Mouse (Mus musculus) heart, adult 2 months (tissue): ENCODE measurements at regions not wholly inside any gene's neighbourhood (a gene's known extent, or its start where the extent isn't known, plus 50 kb on each side); places are given as distances from the start of the nearest gene placed in this dataset.

ENCODE experiments used
- DNase-seq, 2 experiments: peaks; one replicate each; pipeline ENCODE4 v3.0.0; 2021
- H3K27ac ChIP-seq: fragments of 200-600 bp; 2 replicates; pipeline ENCODE4 v1.8.1; 2022
- H3K27me3 ChIP-seq: fragments of 200-500 bp; 2 replicates; pipeline ENCODE4 v1.6.1; 2012; ENCODE audit warnings: mild to moderate bottlenecking, low read length, inconsistent platforms, mixed read lengths; ENCODE audit not compliant: control insufficient read depth, insufficient read depth
- H3K36me3 ChIP-seq: fragments of 200-500 bp; 2 replicates; pipeline ENCODE4 v1.6.1; 2012; ENCODE audit warnings: low read length, inconsistent platforms; ENCODE audit not compliant: control insufficient read depth, insufficient read depth
- H3K4me1 ChIP-seq: fragments of 200-500 bp; 2 replicates; pipeline ENCODE4 v1.6.1; 2011; ENCODE audit warnings: low read length; ENCODE audit not compliant: control insufficient read depth, insufficient read depth
- H3K4me3 ChIP-seq: fragments of 200-600 bp; 2 replicates; pipeline ENCODE4 v1.8.1; 2022
- H3K79me2 ChIP-seq: fragments of 200-500 bp; replicated peaks from 2 replicates; pipeline ENCODE4 v1.6.1; 2012; ENCODE audit warnings: mild to moderate bottlenecking, inconsistent platforms, low read length, moderate library complexity, mixed read lengths; ENCODE audit not compliant: control insufficient read depth, insufficient read depth
- H3K9ac ChIP-seq: fragments of 200-500 bp; 2 replicates; pipeline ENCODE4 v1.6.1; 2012; ENCODE audit warnings: low read depth, mild to moderate bottlenecking, control low read depth, inconsistent platforms, low read length, mixed read lengths
- CTCF ChIP-seq: fragments of 200-600 bp; IDR thresholded peaks from 2 replicates; pipeline ENCODE4 v1.8.1; 2022; ENCODE audit warnings: antibody characterized with exemption, mild to moderate bottlenecking, moderate library complexity
- EP300 ChIP-seq: fragments of 200-500 bp; IDR thresholded peaks from 2 replicates; pipeline ENCODE4 v1.6.1; 2011; ENCODE audit warnings: low read depth, low read length, control low read depth; ENCODE audit not compliant: insufficient read depth
- POLR2A ChIP-seq: fragments of 200-500 bp; IDR thresholded peaks from 2 replicates; pipeline ENCODE4 v1.6.1; 2011; ENCODE audit warnings: mild to moderate bottlenecking, low read depth, low read length, control low read depth; ENCODE audit not compliant: insufficient read depth
- WGBS: fragments of 180-500 bp; shearing (Covaris S2); methylation state at CpG from one replicate; pipeline ENCODE4 v1.1.7; 2018; 5-methylcytosine and 5-hydroxymethylcytosine counted together
- intact Hi-C: fragments of 180-260 bp; cut with DNase I; formaldehyde crosslinking; loops from one replicate; pipeline ENCODE4 v1.15.1; 2025

DNA sequence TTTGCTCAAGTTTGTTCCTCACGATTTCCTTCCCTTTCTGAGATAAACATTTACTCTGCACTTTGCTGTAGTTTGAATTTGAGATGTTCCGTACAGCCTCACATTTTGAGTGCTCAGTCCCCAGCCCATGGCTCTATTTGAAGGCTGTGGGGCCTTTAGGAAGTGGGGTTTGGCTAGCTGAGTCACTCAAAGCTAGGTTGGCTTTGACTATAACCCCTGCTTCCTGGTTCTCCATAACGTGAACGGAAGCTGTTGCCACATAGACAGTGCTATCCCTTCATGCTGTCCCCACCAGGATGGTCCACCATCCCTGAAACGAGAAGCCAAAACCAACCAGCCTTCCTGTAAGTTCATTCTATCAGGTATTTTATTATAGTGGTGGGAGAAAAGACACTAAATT, 111.1 kb downstream of the Evx1 start:
- Histone ChIP-seq H3K36me3 (no peaks in the 10 kb centered on the region), H3K9ac (no peak overlapping the region), H3K79me2 (no peaks in the 10 kb centered on the region), H3K27ac (no peak overlapping the region), H3K4me3 (no peak overlapping the region), H3K27me3 (no peaks in the 10 kb centered on the region), H3K4me1 (no peaks in the 10 kb centered on the region; the same call in 1 of the 2 replicates)
- intact Hi-C loops, result no loop called here
- WGBS, result 69% methylated on average over 5 of the region's 5 CpGs
- no peak for TF ChIP-seq EP300
- TF ChIP-seq CTCF, result no peak
- no peak for TF ChIP-seq POLR2A
- DNase-seq, result no peak

DNA sequence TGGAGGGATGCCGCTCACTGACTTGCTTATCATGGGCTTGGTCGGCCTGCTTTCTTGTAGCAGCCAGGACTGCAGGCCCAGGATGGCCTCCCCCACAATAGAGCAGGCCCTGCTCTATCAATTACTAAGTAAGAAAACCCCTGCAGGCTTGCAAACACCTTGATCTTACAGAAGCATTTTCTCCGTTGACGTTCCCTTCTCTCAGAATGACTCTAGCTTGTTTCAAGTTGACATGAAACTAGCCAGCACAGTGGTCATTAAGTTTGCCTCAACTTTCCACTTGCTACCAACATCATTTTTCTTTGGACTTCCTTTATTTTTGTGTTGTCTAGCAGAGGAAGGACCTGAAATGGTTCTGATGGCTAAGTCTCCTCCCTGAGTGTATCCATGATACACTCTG, 111.8 kb downstream of the Evx1 start:
- no peak for DNase-seq
- Histone ChIP-seq H3K36me3 (no peaks in the 10 kb centered on the region), H3K27ac (no peak overlapping the region), H3K79me2 (no peaks in the 10 kb centered on the region), H3K4me3 (no peak overlapping the region), H3K4me1 (no peaks in the 10 kb centered on the region; the same call in 1 of the 2 replicates), H3K9ac (no peak overlapping the region), H3K27me3 (no peaks in the 10 kb centered on the region)
- TF ChIP-seq EP300 (no peak), POLR2A (no peak), CTCF (no peak)
- intact Hi-C loops, result no loop called here
- WGBS, result 89% methylated on average over 4 of the region's 4 CpGs

DNA sequence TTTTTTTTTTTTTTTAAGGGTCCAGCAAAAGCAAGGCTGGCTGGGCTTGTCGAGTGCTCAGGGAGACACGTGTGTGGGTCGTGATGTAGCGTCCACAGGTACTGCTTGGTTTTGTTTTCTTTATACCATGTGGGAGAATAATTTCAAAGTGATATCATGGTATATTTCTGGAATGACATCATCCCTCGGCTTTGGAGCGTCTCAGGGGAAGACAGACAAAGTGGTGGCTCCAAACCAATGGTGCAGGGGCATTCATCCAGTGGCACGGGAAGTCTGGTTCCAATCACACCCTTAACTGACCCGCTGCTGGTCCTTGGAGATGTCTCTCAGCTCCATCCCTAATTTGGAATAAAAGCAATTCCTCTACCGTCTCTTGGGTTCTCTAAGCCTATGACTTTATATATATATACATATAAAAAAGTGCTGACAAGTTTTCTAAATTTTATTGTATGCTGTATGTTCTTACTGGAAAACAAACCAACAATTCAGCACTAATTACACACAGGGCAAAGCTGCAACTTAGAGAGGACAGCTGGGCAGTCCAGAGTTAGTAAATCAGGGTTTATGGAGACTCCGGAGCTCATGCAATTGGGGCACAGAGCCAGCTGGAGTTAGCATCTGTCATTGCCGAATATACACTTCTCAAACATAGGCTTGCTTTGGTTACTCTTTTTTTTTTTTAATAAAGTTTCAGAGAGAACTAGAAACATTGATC, 115.3 kb downstream of the Evx1 start:
- no peaks in the 10 kb centered on the region for H3K36me3 ChIP-seq
- no peaks in the 10 kb centered on the region for H3K79me2 ChIP-seq
- no peak overlapping the region for H3K4me3 ChIP-seq
- 16% methylated on average over 11 of the region's 11 CpGs for WGBS
- intact Hi-C loops, result no loop called here
- no peak overlapping the region for H3K9ac ChIP-seq
- H3K27ac ChIP-seq, result no peak overlapping the region
- no peaks in the 10 kb centered on the region for H3K27me3 ChIP-seq
- no peaks in the 10 kb centered on the region; the same call in 1 of the 2 replicates for H3K4me1 ChIP-seq
- DNase-seq, result no peak
- TF ChIP-seq CTCF (no peak), POLR2A (no peak), EP300 (no peak)

- Histone ChIP-seq H3K79me2 (no peaks in the 10 kb centered on the region), H3K36me3 (no peaks in the 10 kb centered on the region), H3K4me1 (no peaks in the 10 kb centered on the region; the same call in 1 of the 2 replicates), H3K9ac (no peak overlapping the region), H3K27me3 (no peaks in the 10 kb centered on the region), H3K4me3 (no peak overlapping the region), H3K27ac (no peak overlapping the region)
- intact Hi-C loops, result no loop called here
- TF ChIP-seq POLR2A (no peak), CTCF (no peak), EP300 (no peak)
- 73% methylated on average over 5 of the region's 5 CpGs for WGBS
- DNase-seq, result no peak
These were observed 115.9 kb downstream of the Evx1 start for GRCm38 (mm10) chr6:52429204-52429552.

GRCm38 (mm10) chr6:52433234-52433633, 119.9 kb downstream of the Evx1 start:
- DNase-seq, result no peak
- TF ChIP-seq EP300 (no peak), POLR2A (no peak), CTCF (no peak)
- intact Hi-C loops, result no loop called here
- Histone ChIP-seq H3K27ac (no peak overlapping the region), H3K79me2 (no peaks in the 10 kb centered on the region), H3K36me3 (no peaks in the 10 kb centered on the region), H3K4me1 (no peaks in the 10 kb centered on the region; the same call in 1 of the 2 replicates), H3K4me3 (no peak overlapping the region), H3K27me3 (no peaks in the 10 kb centered on the region), H3K9ac (no peak overlapping the region)
- WGBS, result 69% methylated on average over 2 of the region's 2 CpGs

GRCm38 (mm10) chr6:52434771-52435170, 121.5 kb downstream of the Evx1 start:
- 76% methylated on average over 4 of the region's 4 CpGs for WGBS
- DNase-seq, result no peak

More at GRCm38 (mm10) chr6:52434771-52435170, 121.5 kb downstream of the Evx1 start:
- H3K36me3 ChIP-seq, result no peaks in the 10 kb centered on the region
- intact Hi-C loops, result no loop called here
- H3K27me3 ChIP-seq, result no peaks in the 10 kb centered on the region
- no peaks in the 10 kb centered on the region; the same call in 1 of the 2 replicates for H3K4me1 ChIP-seq
- no peak overlapping the region for H3K9ac ChIP-seq
- H3K4me3 ChIP-seq, result no peak overlapping the region
- H3K79me2 ChIP-seq, result no peaks in the 10 kb centered on the region
- no peak overlapping the region for H3K27ac ChIP-seq
- TF ChIP-seq POLR2A, result no peak
- no peak for TF ChIP-seq CTCF
- TF ChIP-seq EP300, result no peak
